Mouse (Mus musculus) lung, adult 2 months (tissue): ENCODE data around the gene Shisal1.

Experiments used
- CTCF ChIP-seq: fragments of 200-500 bp; IDR thresholded peaks from 2 replicates; pipeline ENCODE4 v1.5.1; 2011; ENCODE audit warnings: mild to moderate bottlenecking, low read length, control low read depth; ENCODE audit not compliant: insufficient read depth
- POLR2A ChIP-seq: fragments of 200-500 bp; IDR thresholded peaks from 2 replicates; pipeline ENCODE4 v1.6.1; 2011; ENCODE audit warnings: low read depth, mild to moderate bottlenecking, control low read depth, low read length, borderline replicate concordance; ENCODE audit errors: extremely low read depth

DNA sequence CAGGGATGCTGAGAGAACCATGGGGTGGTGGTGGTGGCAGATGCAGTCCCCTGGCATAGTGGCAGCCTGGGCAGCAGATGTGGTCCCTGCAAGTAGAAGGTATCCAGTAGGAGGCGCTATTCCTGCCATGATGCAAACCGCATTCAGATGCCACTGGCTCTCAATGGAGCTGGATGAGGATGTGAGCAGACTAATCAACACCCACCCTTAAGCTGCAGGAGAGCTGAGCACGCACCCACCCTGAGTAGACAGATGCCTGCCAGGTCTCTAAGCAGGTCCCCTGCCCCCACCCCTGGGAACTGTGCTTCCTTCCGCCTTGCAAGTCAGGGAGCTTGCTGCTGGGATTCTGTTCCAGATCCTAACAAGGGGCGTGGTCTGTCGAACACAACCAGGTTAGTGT, 53.6 kb downstream of the Shisal1 start:
- TF ChIP-seq CTCF: 0 out of 2 replicates have a peak, but pooled peaks have one; percentile 2
- no peak for TF ChIP-seq POLR2A
